Mouse (Mus musculus): ENCODE data around the gene Dok3. TPM values are rescaled to one million over a fixed set of nuclear protein-coding genes. Genes with fewer than 3 reads are reported as not detected.
"Not testable (repeated sequence)": the region's sequence is repeated elsewhere in the genome, so short reads cannot be mapped to it uniquely, and the experiment has no call there.

Dok3 gene
- total RNA-seq (2021), result 1 to 10 TPM in 1 of 2 experiments, under 1 TPM in 1; 0.93 to 1.0 TPM
- long read RNA-seq, experiment 1, partial matches to known transcripts, result 0 of 1 reads
- long read RNA-seq, experiment 1, other reads (novel, unspliced or antisense), result 1 of 1 reads
- long read RNA-seq, experiment 2, result 0 reads

DNA sequence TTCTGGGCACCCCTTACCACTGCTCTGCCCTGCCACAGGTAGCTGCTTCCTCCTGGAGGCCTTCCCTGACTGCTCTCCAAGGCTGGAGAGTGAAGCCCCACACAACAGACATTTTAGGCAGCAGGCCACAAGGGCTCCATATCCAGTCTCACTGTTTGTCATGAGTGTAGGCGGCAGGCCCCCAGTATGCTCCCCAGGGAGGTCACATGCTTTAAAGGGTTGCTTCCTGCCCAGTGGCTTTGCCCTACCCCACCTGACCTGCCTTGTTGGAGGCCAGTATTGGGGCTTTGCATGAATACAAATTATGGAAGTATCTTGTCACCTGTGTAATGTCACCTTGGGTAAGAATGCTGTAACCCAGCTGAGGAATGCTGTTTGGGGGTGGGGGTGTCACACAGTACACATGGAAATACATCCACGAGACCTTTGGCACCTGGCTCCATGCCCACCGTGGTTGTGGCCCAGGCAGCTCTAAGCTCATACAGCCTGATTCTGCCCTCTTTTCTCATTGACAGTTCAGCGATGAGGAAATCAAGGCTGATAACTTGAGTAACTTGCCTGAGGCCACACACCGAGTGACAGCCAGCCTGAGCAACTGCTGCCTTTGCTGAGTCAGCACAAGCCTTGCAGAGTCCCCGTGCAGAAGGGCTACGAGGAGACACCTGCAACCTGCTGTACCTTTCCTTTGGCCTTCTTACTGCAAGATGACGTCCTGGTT, at the start of gene Dok3:
TSS of gene Dok3 (minus strand) at position 99 of the 718 bp plus-strand sequence.
- no peak for DNase-seq (ENCODE audit: low spot score)

DNA sequence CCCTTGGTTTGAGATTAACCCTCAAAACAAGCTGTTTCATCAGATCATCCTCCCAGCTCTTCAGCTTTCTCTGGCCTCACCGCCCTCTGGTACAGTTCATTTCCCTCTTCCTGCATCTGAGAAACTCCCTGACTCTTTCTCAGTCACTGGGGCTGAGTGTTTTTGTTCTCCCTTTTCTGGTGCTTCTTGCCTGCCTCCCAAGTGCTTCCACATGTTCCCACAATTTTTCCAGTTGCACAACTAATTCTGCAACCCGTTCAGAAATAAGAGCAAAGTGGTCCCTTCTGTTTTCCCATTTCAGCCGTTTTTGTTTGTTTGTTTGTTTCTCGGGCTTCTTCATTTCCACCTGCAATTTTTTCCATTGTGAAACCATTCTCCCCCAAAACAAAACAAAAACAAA, 49.0 kb upstream of the Dok3 start:
- DNase-seq (ENCODE audit: low spot score), result no peak

DNA sequence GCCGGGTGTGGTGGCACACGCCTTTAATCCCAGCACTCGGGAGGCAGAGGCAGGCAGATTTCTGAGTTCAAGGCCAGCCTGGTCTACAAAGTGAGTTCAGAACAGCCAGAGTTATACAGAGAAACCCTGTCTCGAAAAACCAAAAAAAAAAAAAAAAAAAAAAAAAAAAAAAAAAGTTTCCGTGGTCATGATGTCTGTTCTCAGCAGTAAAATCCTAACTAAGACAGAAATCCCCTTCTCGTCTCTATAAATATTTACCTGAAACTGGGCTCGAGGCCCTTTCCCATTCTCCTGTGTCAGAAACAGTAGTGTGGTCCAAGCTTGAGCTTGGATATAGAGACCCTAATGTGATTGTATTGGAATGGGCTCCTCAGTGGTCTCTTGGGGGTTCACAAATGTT, 47.8 kb upstream of the Dok3 start:
- not testable (repeated sequence) for DNase-seq (ENCODE audit: low spot score)

DNA sequence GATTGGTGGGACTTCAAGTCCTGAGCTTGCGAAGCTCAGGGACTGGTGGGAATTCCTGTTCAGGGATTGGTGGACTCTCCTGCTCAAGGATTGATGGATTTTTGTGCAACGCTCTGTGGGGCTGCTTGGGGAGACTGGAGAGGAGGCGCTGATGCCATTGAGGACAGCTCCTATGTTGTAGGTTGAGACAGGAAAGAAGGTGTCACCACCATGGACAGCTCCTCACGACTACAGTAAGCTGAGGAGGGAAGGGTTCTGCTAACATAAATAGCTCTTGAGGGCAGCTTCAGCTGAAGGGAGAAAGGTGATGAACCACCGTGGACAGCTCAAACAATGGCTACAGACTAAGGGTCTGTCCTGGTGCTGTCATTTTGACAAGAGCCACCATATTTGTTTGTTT, 46.8 kb upstream of the Dok3 start:
- DNase-seq (ENCODE audit: low spot score), result no peak

DNA sequence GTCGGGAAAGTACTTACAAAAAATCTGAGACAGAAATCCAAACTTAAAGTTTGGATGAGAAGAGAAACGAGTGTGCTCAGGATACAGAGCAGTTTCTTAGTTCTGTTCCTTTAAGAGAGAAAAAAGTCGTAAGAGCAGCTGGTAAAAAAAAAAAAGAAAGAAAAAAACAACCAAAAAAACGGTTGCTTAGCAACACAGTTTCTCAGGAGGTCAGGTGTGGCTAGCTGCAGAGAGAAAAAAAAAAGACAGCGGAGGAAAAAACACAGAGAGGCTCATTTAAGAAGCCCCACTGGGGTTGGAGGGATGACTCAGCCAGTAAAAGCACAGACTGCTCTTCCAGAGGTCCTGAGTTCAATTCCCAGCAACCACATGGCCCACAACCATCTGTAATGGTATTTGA, 45.2 kb upstream of the Dok3 start:
- no peak for DNase-seq (ENCODE audit: low spot score)

DNA sequence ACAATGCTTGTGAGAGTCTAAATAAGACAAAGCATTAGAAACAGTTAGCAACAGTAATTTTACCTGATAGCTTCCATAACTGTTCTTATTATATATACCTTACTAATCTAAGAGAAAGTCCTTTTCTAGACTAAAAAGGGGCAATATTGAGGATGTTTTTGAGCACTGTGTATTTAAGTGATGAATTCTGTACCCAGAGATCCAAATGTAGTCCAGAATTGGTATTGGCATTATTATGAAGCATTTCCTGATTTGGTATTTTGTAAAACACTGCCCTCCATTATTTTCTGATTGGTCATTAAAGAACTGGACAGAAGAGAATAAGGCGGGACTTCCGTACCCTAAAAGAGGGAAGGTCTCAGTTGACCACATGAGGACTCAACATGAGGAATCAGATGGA, 44.3 kb upstream of the Dok3 start, which contains the start of gene Tmed9:
TSS of gene Tmed9 (plus strand) at position 301 of the 400 bp plus-strand sequence.
- DNase-seq (ENCODE audit: low spot score), result no peak

DNA sequence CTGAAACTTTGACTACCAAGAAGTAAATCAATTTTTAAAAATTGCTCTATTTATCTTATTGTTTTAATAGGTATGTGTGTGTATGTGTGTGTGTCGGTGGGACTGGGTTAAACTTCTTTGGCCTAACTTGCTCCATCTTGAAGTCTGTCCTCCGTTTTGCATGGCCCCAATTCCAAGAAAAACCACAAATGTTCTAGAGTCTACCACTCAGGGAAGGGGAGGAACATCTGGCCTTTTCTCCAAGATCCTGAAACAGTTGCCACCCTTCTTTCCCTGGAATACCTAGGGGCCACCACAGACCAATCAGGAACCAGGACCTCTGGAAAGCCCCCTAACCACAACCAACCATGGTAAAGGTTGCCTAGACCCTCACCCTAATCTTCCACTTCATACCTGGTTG, 42.9 kb upstream of the Dok3 start:
- no peak for DNase-seq (ENCODE audit: low spot score)

DNA sequence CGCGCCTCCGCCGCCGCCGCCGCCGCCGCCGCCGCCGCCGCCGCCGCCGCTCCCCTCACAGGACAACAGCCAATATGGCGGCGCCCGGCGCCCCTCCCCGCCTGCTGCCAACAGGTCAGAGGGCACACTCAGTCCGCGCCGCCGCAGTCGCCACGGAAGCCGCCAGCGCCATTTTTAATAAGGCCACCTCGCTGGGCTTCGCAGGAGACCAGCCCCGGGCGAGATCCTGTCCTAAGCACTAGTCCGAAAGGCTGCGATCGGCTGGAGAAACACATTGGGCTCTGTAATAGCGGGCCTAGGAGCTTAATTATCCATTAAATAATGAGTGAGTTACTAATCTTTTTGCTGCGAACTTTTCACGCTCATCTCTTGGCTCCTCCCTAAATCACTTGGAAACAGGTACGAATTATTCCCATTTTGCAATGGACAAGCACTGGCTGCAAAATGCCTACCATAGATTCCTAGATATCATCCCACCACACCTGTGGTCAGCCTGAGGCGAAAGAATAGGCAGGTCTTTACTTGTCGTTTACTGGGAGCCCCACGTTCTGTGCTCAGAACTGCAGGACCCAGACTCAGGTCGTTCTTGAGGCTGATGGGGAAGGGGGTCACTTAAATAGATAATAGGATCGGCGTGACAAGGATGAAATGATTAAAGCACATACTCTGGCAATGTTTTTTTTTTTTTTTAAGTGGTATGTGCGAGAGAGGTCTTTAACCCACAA, 42.1 kb upstream of the Dok3 start, which contains the start of gene Fam193b:
TSS of gene Fam193b (minus strand) at position 94 of the 725 bp plus-strand sequence.
- DNase-seq (ENCODE audit: low spot score), result peak; percentile 96

DNA sequence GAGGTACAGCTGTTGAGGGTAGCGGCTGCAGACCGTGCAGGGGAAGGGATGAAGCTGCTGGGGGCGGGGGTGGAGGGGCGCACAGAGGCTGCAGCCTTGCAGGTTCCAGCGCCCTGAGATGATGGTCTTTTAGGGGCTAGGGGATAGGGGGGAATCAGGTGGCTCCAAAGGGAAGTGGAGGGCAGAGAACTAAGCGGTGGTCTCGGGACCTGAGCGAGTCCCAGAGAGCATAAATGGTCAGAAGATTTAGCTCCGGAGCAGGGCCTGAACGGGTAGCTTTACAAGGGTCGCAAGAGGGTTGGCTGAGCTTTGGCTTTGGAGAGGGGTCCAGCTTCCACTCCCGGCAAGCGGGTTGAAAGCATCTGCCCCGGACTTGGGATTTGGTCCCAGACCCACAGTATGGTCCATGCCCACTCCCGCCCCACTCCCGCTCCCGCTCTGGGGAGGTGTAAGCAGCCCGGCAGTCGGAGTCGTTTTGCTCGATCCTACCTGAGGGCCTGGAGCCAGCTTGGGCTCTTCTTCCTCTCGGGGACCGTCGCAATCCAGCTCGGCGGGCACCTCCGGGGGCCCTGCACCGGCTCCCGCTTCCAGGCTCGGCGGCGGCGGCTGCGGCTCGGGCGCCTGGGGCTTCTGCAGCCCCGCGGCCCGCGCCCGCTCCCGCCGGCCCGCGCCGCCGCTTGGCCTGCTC, 41.3 kb upstream of the Dok3 start:
- DNase-seq (ENCODE audit: low spot score), result no peak

DNA sequence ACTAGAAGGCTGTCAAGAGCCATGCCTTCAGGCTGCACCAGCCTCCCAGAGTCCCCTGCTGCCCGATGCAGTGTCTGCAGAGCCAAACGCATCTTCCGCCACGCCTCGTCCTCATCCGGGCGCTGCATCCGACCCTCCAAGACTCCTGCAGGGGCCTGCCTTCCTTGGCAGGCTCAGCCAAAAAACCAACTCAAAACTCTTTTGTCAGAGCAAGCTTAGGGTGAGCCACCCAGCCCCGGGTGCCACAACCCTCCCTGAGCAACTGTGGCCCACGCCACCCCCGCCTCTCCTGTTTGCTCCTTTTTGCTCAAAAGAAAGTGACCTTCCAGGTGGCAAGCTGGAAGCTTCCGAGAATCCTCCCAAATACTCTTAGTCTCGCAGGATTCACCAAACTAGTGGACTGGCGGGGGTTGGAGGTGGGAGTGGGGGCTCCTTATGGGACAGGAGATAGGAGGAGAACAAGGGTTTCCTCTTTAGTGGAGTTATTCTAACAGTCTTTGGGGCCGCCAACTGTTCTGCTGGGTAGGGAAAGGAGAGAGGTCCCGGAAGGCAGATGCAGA, 40.7 kb upstream of the Dok3 start:
- no peak for DNase-seq (ENCODE audit: low spot score)

DNA sequence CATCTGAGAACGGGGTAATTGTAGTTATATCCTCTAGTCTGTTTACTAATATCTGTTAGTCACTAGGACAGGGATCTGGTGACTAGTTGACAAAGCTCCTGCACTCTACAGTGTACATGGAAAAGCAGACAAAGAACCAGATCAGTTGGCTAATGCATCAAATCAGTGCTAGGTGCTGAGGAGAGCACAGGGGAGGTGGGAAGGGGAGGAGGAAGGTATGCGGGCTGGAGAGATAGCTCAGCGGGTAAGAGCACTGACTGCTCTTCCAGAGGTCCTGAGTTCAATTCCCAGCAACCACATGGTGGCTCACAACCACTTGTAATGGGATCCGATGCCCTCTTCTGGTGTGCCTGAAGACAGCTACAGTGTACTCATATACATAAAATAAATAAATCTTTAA, 39.4 kb upstream of the Dok3 start:
- not testable (repeated sequence) for DNase-seq (ENCODE audit: low spot score)

DNA sequence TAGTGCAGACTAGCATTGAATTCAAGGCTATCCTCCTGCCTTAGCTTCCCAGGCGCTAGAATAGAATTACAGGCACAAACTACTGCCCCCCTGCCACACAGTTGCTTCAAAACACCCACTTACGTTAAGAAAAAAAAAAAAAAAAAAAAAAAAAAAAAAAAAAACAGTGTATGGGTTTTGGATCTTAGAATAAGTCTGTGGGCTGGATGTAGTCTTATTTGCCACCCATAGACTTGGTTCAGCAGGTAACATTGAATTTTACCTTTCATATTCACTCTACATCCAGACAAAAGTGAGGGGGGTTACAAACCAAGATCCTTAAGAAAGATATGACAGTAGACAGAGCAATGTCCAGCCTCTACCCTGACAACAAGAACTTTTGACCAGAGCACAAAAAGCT, 38.9 kb upstream of the Dok3 start:
- no peak for DNase-seq (ENCODE audit: low spot score)

DNA sequence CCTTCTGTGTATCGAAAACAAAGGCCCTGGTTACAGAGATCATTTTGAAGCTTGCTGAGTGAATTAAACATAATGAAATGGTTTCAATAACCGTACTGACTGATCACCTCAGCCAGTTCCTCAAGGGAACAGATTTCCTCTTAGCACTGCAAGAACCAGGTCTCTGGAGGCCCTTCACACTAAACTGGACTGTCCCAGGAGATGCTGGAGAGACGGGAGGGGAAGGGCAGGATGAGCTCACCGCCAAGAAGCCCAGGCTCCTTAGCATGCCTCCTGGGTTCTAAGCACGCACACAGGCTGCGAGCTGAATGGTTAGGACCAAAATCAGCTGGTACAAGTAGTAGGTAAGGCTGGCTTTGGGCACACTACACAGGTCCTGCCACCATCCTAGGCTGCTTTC, 37.9 kb upstream of the Dok3 start:
- no peak for DNase-seq (ENCODE audit: low spot score)

DNA sequence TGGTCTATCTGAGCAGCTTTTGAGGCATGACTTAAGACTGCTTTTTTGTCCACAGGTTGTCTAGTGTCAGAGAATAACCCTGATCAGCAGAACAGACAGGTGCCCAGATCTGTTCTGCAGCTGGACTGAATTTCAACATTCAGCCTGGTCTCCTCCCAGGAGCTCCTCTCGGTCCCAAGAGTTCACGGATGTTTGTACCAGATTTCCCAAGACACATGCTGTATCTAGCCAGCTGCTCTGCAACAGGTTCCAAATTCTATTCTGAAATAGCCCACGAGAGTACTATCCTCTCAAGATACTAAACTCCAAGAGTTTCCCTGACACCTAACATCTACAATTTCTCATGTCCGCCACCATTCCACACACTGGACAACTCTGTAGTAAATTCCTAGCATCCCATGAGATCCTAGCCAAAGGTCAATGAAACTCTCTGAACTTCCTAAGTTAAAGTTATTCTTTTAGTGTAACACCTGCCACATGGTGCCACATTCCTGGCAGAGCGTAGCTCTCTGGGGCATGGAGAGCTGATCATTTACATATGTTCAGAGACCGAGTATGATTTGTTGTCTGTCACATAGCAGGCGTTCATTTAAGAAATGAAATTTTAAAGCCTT, 34.3 kb upstream of the Dok3 start:
- DNase-seq (ENCODE audit: low spot score), result peak; percentile 47

DNA sequence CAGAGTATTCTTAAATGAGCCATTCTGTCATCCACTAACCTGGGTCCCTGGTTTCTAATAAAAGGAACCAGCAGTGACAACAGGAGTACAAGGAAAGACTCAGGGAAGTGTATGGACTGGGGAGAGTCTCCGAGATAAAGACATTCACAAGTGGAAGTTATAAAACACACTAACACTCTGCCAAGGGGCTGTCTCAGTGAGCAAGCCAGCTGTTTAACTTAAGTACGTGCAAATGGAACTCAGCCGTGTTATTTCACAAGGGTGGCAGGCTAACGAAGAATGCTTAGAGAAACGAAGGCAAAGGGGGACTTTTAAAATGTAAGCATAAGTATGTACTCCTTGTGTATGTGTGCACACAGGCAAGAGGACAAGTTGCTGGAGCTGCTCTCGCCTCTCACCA, 28.4 kb upstream of the Dok3 start:
- DNase-seq (ENCODE audit: low spot score), result no peak

DNA sequence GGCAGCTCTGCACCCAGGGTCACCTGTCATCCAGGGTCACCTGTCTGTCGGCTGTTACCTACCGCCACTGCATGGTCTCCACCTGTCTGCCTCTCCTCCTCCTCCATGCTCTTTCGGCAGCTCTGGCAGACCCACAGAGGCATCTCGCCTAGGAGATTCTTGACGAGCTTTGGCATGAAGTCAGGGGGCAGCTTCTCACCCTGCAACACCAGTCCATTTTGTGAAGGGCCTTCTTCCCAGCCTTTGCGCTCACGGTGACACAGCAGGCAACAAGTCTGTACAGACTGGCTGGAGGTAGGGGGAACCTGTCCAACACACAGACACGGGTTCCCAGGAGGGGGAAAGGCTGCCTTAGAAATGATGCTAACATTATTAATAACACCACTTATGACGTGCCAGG, 26.8 kb upstream of the Dok3 start:
- DNase-seq (ENCODE audit: low spot score), result no peak

DNA sequence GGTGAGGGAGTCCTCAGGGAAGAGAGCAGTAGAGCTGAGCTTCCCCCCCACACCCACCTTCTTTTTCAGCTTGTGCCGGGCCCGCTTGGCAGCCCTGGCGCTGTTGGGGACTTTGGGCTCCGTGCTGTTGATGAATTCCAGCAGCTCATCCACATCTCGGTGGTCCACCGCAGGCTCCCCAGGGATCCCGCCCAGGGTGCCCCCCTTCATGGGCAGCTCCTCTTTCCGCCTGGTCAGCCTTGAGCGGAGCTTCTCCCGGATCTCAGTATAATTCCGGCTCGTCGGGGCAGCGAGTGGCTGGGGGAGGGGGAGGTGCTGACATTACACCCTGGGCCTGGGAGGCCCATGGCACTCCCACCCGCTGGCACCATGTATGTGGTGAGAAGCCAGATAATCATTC, 20.0 kb upstream of the Dok3 start:
- no peak for DNase-seq (ENCODE audit: low spot score)

DNA sequence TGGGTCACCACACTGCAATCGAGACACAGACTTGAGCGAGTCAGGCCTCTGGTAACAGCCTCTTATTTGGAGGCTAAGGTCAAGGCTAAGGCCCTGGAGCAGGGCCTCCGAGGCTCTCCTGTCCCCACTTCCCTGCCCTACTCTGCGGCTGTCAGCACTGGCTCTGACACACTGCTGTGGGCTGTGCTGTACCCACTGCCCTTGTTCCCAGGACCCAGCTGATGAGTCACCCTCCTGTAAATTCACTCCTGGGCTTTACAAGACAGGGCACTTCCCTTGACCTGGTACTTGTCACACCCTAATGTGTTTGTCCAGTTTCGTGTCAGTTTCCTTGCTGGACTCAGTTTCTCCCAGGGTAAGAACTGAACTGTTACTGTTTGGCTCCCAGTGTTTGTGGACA, 19.3 kb upstream of the Dok3 start:
- no peak for DNase-seq (ENCODE audit: low spot score)

DNA sequence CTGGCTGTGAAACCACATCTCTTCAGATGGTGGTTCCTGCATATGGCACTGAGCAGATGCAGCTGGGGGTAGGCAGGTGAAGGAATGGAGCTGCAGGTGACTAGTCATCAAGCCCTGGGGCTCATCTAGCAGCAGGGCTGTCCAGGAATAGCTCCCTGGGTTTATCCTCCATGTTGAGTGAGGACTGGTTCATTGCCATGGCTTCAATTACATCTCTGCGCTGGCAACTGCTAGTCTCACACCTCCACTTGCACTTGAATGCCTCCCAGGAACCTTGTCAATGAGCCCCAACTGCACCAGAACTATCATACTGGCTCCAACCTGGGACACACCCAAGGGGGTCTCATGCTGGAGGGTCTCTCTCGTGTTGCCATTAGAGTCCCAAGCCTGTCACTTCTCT, 18.8 kb upstream of the Dok3 start:
- peak; percentile 63 for DNase-seq (ENCODE audit: low spot score)

DNA sequence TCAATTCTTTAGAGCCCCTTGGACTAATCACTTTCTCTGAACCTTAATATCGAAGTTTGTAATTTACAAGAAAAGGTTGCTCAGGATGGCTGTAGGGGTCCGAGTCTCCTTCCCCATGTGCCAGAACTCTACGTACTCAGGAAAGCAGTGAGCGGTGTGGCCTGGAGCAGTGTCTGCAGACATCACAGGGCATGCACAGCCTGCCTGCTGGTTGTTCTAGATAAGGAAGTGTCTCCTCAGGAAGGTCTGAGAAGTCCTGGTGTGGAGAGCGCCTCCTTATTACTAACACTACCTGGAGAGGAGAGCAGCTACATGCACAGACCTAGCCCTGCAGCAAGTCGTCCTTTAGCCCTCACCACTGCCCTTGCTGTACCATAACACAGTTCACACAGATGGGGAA, 15.7 kb upstream of the Dok3 start:
- no peak for DNase-seq (ENCODE audit: low spot score)

DNA sequence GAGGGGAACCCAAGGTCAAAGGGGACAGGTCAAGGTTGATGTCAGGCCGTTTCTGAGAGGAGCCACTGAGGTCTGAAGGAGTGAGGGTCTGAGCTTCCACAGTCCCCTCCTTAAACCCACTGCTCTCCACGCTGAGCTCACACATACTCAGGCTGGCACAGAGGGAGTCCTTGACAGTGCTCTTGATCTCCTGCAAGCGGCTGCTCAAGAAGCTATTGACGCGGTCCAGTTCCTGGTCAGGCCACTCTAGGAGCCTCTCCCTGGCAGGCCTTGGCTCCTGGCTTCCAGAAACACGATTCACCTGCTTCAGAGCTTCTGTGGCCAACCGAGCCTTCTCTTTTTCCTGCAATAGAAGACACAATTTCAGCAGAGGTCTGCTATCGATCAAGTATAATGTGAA, 14.4 kb upstream of the Dok3 start:
- no peak for DNase-seq (ENCODE audit: low spot score)
